Mouse (Mus musculus) gastrocnemius, postnatal 10 days (tissue): Measurements from ENCODE around the gene Sorcs1. TPM values are rescaled to one million over a fixed set of nuclear protein-coding genes. Genes with fewer than 3 reads are reported as not detected.

Source experiments
- DNase-seq: peaks from one replicate; pipeline ENCODE4 v3.0.0; 2021; ENCODE audit warnings: mixed read lengths
- total RNA-seq, 2 experiments: library from RNA; stranded (reverse); gene quantifications; 2 replicates each; pipeline ENCODE4 v1.2.3; 2021

The Sorcs1 gene
- total RNA-seq, 2 experiments from 2014 or later, result 2.1 TPM

GRCm38 (mm10) chr19:50558771-50559170 lies 119.7 kb downstream of the Sorcs1 start:
- DNase-seq, result no peak

- DNase-seq, result no peak
Observed at GRCm38 (mm10) chr19:50534031-50534430, 144.4 kb downstream of the Sorcs1 start.

DNA sequence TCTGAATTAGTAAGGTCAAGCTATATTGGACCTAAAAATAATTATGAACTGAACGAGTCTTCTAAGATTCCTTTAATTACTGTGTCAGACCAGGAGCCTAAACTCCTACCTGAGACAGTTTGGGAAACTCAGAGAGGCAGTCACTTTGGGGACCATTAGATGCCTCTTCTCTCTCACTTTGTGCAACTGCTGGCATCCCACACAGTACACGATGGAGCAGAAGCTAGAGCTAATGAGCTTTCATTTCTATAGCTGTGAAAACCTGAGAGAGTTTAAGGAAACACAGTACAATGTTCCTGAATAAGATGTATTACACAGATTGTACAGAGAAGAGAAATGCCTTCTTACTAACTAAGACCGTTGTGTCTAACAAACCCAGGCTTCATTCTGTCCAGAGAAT lies 150.6 kb downstream of the Sorcs1 start:
- no peak for DNase-seq

GRCm38 (mm10) chr19:50526094-50526493 lies 152.4 kb downstream of the Sorcs1 start:
- DNase-seq, result no peak

DNA sequence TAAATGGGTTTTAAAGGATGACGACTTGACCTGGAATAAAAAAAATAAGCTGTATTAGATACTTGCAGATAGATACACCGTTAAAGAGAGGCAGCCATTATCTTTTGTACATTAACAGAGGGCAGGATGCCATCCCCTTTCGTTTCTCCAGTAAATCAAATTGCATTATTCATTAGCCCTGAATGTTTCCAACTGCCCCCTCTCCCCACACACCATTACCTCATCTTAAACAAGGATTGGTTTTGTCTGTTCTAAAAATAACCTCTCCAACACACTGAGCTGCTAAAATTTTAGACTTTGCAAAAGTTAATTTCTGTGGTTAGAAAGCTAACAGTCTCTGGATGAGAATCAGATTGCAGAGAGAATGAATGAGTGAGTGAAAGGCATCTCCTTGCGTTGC lies 156.5 kb downstream of the Sorcs1 start:
- DNase-seq, result no peak

DNA sequence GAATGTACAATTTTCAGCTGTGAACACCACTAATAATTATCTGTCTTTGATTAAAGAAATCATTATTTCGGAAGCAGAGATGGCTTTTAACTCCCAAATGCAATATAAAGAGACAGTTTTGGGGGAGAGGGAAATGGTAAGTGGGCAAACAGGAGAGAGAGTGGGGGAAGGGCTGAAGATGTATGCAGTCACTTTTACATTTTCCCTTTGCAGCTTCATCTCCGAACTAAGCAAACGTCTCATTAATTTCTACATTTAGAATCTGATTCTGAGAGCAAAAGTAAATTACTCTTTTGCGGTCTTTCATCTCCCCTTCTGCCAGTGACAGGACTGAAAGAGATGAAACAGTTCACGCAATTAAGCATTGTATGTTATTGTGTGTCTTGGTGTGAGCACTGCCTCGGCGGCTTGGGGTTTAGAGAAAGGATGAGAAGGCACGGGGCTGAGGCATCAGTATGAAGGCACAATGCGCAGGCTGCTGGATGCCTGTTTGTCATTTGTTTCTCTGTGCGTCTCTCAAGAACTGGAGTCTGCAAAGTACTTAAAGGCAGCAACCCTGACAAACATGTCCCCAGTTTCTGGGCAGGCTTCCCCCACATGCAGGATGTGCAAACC lies 163.3 kb downstream of the Sorcs1 start:
- no peak for DNase-seq

GRCm38 (mm10) chr19:50514309-50514830 lies 164.1 kb downstream of the Sorcs1 start:
- no peak for DNase-seq

DNA sequence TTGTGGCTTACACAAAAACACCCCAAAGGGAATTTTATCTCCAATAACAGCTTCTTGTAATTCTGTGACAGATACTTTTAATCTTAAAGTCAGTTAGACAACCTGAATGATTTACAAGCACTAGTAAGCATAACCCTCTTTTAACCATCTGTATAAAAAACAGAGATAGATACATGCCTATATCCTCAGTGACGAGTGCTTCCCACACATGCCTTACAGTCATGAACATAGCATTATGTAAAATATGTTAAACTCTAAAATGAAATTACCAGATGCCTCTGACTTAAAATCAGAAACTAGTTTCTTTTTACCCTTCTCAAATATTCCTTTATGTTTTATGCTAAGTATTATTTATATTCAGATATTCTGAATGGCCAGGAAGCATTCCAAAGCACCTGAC lies 175.6 kb downstream of the Sorcs1 start:
- no peak for DNase-seq

DNA sequence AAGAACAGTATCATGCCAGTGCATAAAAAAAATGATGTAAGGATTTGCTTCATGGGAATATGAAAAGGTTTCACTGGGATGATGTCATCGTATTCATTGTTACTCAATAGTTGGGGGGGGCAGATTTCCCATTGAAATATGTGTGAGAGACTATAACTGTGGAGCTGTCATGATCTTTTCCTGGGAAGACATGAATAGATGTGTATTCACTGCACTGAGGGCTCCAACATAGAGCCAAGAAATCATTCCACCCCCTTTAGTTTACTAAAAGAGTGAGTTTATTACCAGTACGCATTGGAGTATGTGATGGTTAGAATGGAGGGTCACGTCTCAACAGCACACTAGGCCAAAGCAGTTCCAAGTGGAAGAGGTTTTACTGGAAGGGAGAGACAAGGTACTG lies 187.3 kb downstream of the Sorcs1 start:
- no peak for DNase-seq

GRCm38 (mm10) chr19:50490721-50491120 lies 187.7 kb downstream of the Sorcs1 start:
- DNase-seq, result no peak

GRCm38 (mm10) chr19:50489786-50490185 lies 188.7 kb downstream of the Sorcs1 start:
- no peak for DNase-seq

GRCm38 (mm10) chr19:50488421-50488820 lies 190.0 kb downstream of the Sorcs1 start:
- no peak for DNase-seq

DNA sequence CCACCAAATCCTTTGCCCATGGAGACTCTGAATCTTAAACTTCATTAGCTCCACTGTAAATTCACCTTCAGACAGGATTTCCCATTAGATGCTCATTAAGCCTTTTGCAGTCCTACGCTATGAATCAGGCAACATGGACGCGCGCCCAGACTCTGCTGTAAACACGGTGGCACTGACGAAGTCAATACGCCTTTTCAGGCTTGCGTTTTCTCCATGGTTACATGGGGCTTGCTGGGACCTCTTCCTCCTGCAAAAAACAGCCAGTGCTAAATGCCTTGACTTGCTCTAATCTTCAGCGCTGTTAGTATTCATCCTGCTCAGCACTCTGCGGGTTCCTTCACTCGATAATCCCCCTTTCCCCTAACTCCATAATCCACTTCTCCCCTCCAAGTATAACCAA lies 190.7 kb downstream of the Sorcs1 start:
- peak; percentile 9 for DNase-seq

DNA sequence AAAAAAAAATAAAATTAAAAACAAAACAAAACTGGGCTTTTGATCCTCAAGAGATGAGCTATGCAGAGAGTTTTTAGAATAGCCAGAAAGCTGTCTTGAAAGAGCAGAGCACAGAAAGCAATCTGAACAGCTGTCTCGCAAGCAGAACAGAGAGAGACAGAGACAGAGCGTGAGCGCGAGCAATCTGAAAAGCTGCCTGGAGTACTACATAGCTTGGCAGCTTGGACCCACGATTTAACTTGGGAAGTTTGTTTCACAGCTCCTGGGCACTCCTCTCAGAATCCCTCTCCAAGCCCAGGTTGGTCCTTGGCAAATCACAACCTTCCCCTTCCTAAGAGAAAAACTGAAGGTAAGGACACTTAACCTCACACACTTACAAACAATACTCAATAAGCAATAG lies 192.1 kb downstream of the Sorcs1 start:
- no peak for DNase-seq

- DNase-seq, result no peak
Observed at GRCm38 (mm10) chr19:50476774-50477173, 201.7 kb downstream of the Sorcs1 start.

DNA sequence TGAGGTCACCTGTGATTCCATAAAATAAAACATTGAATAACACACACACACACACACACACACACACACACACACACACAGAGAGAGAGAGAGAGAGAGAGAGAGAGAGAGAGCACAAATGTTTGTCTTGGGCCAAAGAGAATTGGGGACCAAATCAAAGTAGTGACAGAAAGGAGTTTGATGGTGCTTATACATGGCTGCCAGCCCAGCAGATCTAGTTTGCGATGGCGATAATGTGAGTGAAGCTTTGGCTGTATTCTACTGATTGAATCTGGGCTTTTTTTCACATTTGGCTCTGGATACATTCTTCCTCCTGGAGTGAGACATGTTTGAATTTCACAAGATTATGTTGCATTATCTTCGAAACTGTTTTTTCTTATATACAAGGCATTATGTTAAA lies 209.9 kb downstream of the Sorcs1 start:
- no peak for DNase-seq

GRCm38 (mm10) chr19:50464811-50465210 lies 213.6 kb downstream of the Sorcs1 start:
- no peak for DNase-seq

DNA sequence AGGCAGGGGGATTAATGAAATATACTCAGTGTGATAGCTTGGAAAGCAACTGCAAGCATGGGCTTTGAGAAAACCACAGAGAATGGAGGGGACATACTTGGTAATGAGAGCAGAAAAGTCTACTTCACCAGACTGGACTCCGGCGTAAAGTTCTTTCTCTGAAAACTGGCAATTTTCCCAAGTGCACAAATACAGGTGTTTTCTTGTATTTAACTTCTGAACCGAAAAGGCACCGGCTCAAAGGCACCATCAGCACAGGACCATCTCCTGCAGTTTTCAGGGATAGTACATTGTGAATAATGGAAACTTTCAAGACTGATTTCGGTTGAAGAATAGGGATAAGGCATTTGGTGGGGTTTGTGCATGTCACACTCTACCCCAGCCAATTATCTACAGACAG lies 219.9 kb downstream of the Sorcs1 start:
- no peak for DNase-seq

GRCm38 (mm10) chr19:50457275-50457892 lies 221.1 kb downstream of the Sorcs1 start:
- no peak for DNase-seq

DNA sequence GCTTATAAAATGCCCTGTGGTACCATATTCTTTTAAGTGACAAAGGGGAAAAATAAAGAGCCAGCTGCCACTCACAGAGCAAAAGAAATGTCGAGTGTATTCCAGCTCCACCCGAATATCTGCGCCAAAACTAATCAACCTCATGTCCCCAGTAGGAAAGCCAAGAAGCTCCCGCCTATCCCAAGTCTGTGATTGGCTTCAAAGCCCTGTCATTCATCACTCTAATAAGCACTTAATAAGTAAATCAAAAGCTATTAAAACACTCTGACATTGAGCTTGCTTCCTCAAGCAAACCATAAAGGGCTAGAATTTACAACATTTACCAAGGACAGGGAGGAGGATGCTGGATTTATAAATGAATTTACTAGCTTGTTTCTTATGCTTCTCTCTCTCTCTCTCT lies 237.3 kb downstream of the Sorcs1 start:
- no peak for DNase-seq

- DNase-seq, result no peak
Observed at GRCm38 (mm10) chr19:50440246-50440910, 238.1 kb downstream of the Sorcs1 start.

DNA sequence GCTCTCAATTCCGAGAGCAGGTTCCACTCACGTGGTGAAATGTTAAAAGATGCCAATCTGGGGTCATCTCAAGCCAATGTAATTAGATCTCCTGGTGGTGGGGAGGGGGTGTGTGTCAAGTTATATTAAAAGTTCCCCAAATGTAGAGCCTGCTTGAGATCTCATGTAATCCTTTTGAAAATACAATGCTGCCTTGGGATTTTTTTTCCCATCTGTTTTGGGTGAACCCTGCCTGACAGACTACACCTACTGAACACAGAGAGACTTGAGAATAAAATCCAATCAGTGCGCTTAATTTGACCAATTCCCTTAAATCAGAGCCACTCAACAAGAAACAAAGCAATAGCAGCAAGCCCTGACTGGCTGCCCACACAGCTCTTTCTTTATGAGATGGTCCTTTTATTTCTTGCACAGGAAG lies 239.0 kb downstream of the Sorcs1 start:
- no peak for DNase-seq

DNA sequence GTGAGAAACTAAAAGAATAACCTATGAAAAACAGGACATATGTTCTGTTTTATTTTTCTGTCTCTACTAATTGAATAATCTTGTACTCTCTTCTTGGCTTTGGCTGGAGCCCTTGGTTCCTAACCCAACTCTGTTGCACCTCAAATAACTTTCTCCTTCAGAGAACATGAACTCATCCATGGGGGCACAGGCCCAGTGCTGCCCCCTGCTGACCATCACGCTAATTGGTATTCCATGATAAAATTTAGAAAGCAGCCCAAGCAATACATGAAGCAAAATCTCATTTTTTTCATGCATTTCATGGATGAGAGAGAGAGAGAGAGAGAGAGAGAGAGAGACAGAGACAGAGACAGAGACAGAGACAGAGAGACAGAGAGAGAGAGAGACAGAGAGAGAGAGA lies 255.5 kb downstream of the Sorcs1 start:
- DNase-seq, result no peak
